Mouse (Mus musculus): ENCODE measurements around the gene Fancf.
A peak's percentile ranks its signal among the peaks of the same experiment; 100 is the strongest.

Fancf gene

GRCm38 (mm10) chr7:51862097-51862492, at the start of gene Fancf:
TSS of gene Fancf (minus strand) at chr7:51862267.
- peak; percentile 97 to 99 for DNase-seq

GRCm38 (mm10) chr7:51899066-51899465, 37.0 kb upstream of the Fancf start:
- DNase-seq: no peak

GRCm38 (mm10) chr7:51894939-51895338, 32.9 kb upstream of the Fancf start:
- DNase-seq: no peak

- no peak for DNase-seq
Measured at GRCm38 (mm10) chr7:51894133-51894801, 32.2 kb upstream of the Fancf start.

- no peak for DNase-seq
Measured at GRCm38 (mm10) chr7:51893008-51893407, 30.9 kb upstream of the Fancf start.

- no peak for DNase-seq
Measured at GRCm38 (mm10) chr7:51892224-51892965, 30.3 kb upstream of the Fancf start.

- DNase-seq: peak; percentile 6 to 45
Measured at GRCm38 (mm10) chr7:51889601-51890000, 27.5 kb upstream of the Fancf start.

GRCm38 (mm10) chr7:51887678-51888567, 25.9 kb upstream of the Fancf start:
- DNase-seq: peak; percentile 80 to 82

- no peak for DNase-seq
Measured at GRCm38 (mm10) chr7:51885345-51885744, 23.3 kb upstream of the Fancf start.

GRCm38 (mm10) chr7:51880121-51880520, 18.1 kb upstream of the Fancf start:
- no peak for DNase-seq

GRCm38 (mm10) chr7:51879136-51879723, 17.2 kb upstream of the Fancf start:
- DNase-seq: no peak

GRCm38 (mm10) chr7:51878730-51879129, 16.7 kb upstream of the Fancf start:
- DNase-seq: no peak

- no peak for DNase-seq
Measured at GRCm38 (mm10) chr7:51876316-51876715, 14.2 kb upstream of the Fancf start.

GRCm38 (mm10) chr7:51872597-51872996, 10.5 kb upstream of the Fancf start:
- DNase-seq: no peak

GRCm38 (mm10) chr7:51872041-51872440, 10.0 kb upstream of the Fancf start:
- DNase-seq: no peak

GRCm38 (mm10) chr7:51867983-51868382, 5.9 kb upstream of the Fancf start:
- peak in 1 of 2 experiments; percentile 23 for DNase-seq

- DNase-seq: no peak
Measured at GRCm38 (mm10) chr7:51865336-51865735, 3.3 kb upstream of the Fancf start.

GRCm38 (mm10) chr7:51862842-51863241, 775 bp upstream of the Fancf start:
- DNase-seq: no peak

GRCm38 (mm10) chr7:51861250-51862096, 594 bp downstream of the Fancf start, which contains the start of gene Gas2:
TSS of gene Gas2 (plus strand) at chr7:51862015.
- peak; percentile 84 to 88 for DNase-seq

GRCm38 (mm10) chr7:51851890-51852507, 10.1 kb downstream of the Fancf start:
- DNase-seq: no peak

- no peak for DNase-seq
Measured at GRCm38 (mm10) chr7:51850877-51851276, 11.2 kb downstream of the Fancf start.

All from kidney, adult 8-10 months (tissue).